Mouse (Mus musculus) c-Kit-positive CD71-positive TER-119-negative erythroid progenitor cells, embryonic 14.5 days (primary cell): ENCODE measurements around the gene Smyd1.
"Not testable (repeated sequence)": the region's sequence is repeated elsewhere in the genome, so short reads cannot be mapped to it uniquely, and the experiment has no call there.

Experiments used
- DNase-seq: peaks from one replicate; pipeline ENCODE4 v3.0.0-alpha.2; 2013; ENCODE audit warnings: low read depth

Smyd1 gene

GRCm38 (mm10) chr6:71321826-71322283 is at the start of gene Smyd1:
Gene Smyd1, minus strand, starts transcription at chr6:71322233.
- DNase-seq: no peak

DNA sequence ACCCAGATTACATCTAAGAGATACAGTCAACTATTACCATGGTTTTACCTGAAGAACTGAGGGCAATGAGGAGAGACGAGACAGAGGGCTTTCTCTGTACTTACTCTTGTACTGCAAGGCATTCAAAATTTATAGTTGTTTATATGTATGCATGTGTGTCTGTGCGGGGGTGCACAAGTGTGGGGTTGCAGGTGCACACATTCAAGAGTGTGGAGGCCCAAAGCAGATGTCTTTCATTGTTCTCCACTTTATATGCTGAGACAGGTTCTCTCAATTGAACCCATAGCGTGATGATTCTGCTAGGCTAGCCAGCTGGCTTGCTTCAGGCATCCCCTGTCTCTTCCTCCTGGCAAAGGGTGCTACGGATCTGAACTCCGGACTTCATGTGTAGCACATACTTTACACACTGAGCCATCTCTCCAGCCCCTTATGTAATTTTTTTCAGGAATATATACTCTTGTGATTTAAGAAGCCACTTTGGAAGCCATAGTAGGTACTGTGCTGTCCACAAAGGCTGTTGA is 49.1 kb upstream of the Smyd1 start:
- no peak for DNase-seq

DNA sequence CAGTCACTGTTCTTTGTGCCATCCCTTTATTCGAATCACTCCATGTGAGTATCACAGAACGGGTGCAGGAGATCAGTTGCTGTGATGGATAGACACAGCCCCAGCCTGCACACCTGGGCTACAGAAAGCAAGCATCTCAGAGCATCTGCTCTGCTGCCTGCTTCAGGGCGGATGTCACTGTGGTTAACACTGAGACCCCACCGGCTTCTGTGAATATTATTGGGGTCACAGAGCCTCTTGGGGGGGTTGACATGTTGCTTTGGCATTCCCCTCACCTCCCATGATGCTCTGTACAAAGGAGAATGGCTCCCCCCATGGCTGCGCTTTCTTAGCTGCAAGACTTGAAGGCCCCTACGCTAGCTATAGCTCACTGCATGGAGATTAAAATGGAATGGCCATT is 47.4 kb upstream of the Smyd1 start:
- DNase-seq: no peak

- DNase-seq: no peak
These were observed 42.0 kb upstream of the Smyd1 start for GRCm38 (mm10) chr6:71363995-71364394.

GRCm38 (mm10) chr6:71361156-71361670 is 39.2 kb upstream of the Smyd1 start:
- no peak for DNase-seq

DNA sequence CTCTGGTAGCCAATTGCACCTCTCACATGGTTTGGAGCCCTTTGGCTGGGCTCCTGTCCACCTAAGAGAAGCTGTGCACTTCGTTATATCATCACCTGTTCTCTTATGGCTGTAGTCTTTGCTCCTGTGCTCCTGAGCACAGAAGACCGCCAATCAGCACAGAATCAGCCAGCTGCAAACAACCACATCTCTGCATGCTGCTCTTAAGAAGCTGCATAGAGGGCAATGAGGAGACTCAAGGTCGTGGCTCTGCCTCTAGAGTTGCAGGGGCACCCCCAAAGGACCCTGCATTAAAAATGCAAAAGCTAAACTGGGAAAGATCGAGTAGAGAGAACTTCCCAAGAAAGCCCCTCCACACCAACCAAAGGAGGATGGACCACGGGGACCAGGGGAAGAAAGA is 38.7 kb upstream of the Smyd1 start:
- no peak for DNase-seq

- no peak for DNase-seq
These were observed 38.2 kb upstream of the Smyd1 start for GRCm38 (mm10) chr6:71360221-71360620.

DNA sequence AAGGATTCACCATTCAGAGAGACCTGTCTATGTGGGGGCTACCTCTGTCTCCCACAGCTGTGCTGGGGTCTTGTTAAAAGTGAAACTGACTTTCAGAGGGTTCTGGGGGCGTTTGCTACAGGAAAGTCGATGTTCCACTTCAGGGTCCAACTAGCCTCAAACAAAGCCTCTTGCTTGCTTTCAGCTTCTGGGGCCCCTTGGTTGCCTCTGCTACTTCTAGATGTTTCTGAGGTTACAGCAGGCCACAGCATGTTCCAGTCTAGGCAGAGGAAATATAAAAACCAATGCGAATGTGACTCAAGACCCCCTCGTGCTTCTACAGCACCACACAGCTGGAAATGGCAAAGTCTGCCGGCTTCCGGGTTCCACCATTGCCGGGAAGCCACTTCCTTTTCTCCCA is 35.5 kb upstream of the Smyd1 start:
- DNase-seq: no peak

- DNase-seq: no peak
These were observed 31.7 kb upstream of the Smyd1 start for GRCm38 (mm10) chr6:71353722-71354121.

GRCm38 (mm10) chr6:71352866-71353427 is 30.9 kb upstream of the Smyd1 start:
- DNase-seq: no peak

- no peak for DNase-seq
These were observed 30.2 kb upstream of the Smyd1 start for GRCm38 (mm10) chr6:71352201-71352600.

DNA sequence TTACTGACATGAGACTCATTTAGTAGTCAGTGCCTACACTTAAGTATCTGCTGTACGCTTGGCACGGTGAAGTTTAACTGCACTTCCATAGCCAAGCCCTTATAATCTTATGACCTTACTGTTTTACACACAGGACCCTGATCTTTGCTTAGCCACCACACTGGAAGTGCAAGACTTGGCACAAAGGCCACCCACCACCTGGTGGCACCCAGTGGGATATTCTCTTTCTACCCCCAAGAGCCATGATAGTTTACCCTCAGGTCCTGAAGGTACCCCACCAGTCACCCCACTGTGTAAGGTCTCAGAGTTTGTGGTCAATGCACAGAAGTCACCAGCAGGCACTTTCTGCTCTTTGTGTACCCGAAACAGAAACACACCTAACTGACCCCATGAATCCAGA is 29.2 kb upstream of the Smyd1 start:
- no peak for DNase-seq

- peak; percentile 2 for DNase-seq
These were observed 26.0 kb upstream of the Smyd1 start for GRCm38 (mm10) chr6:71348006-71348405.

GRCm38 (mm10) chr6:71341179-71341578 is 19.1 kb upstream of the Smyd1 start:
- DNase-seq: no peak

DNA sequence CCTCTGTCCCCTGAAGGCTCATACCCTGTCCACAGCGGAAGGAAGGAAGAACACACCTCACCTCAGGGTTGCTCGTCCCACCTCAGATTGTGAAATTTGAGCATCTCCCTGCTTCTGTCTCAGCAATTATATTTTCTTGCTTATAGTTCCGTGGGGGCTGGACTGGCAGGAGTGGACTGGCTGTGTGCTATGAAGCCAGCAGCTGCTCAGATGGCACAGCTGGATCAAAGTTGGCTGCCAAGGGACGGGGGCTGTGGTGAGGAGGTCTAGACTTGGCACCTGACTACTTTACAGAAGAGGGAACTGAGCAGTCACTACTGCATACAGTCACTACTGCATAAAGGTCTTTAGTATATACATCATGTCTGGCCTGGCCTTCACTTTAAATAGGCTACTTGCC is 17.3 kb upstream of the Smyd1 start:
- DNase-seq: no peak

- DNase-seq: no peak
These were observed 16.9 kb upstream of the Smyd1 start for GRCm38 (mm10) chr6:71338941-71339340.

GRCm38 (mm10) chr6:71337666-71338065 is 15.6 kb upstream of the Smyd1 start:
- no peak for DNase-seq

- no peak for DNase-seq
These were observed 11.7 kb upstream of the Smyd1 start for GRCm38 (mm10) chr6:71333578-71334273.

DNA sequence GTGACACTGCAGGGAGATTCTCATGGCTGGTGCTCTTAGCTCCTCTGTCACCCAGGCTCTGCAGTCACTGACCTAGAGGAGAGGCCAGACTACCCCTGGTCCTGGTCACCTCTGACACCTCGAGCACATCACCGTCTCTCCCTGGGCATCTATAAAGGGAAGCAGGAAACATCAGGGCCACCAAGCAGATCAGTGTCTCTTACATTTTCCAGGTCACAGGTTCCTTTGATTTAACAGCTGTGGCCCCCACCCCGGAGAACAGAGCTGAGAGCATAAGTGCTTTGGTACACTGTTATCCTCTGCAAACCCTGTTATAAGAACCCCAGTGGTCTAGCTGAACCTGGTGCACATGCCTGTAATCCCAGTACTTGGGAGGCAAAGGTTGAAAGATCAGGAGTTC is 11.0 kb upstream of the Smyd1 start:
- no peak for DNase-seq

DNA sequence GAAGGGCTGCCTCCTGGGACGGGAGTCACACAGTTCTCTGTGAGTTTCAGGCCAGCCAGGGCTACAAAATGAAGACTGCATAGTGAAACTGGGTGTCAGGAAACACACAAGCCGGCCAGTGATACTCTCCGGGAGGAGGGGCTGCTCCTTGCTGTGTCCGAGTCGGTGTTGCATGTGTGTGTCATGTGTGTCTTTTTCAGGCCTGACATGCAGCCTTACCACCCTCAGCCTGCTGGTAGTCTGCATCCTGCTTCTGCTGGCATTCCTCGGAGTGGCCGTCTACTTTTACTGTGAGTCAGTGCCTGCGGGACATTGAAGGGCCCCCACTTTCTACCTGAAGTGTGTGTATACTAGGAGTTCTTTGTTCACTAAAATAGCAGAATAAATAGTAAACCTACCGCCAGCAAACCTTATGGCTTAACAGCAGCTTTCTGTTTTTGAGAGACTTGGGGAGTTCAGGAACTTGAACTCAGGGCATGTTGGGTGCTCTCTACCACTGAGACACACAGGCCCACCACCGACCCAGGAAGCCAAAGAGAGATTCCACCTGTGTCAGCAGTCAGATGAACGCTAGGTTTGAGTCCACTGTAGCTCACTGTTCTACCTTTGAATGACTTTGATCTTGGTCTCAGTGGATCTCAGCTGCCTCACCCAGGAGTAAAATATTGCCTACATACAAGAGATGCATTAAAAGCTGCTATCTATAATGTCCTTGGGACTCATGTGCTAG is 10.4 kb upstream of the Smyd1 start:
- DNase-seq: no peak

GRCm38 (mm10) chr6:71331491-71331890 is 9.5 kb upstream of the Smyd1 start:
- DNase-seq: not testable (repeated sequence)

DNA sequence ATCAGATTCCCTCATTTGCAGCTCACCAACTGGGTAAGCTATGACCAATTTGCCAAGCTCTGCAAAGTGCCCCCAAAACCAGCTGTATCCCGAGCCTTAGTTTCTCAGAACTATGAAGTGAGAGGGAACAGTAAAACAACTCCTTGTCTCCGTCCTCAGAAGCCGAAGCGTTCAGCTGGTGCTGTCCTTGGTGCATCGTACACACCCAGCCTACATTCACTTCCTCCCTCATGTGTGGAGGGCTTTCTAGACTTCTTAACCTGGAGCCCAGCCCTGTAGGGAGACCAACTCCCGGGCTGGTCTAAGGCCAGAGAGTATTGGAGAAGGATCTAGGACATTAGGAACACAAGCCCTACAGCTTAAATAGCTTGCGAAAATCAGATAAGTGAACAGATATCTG is 8.5 kb upstream of the Smyd1 start:
- no peak for DNase-seq

DNA sequence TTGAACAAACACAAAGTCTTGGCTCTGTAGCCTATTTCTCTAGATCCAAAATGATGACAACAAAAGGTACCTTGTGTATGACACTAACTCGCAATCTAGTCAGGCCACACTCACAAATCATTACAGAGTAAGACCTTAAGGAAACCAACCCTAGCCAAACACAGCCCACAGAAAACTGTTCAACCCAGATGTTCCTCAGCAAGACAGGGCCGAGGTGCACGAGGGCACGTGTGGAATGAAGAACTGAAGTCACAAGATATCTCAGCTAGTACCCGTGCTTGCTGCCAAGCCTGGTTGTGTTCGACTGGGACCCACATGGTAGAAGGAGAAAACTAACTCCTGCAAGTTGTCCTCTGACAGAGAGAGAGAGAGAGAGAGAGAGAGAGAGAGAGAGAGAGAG is 7.8 kb upstream of the Smyd1 start:
- DNase-seq: no peak
